ENCODE assay signal across 8 mouse cellular contexts in genomic region chr10:60218591-60219499, GRCm38 (mm10). TPM values are rescaled to one million over a fixed set of nuclear protein-coding genes. Genes with fewer than 3 reads are reported as not detected.
A peak's percentile ranks its signal among the peaks of the same experiment; 100 is the strongest.
DNase-seq lines count a peak whose midpoint lies in the region; ATAC-seq and TF ChIP-seq lines count a peak whose summit lies in the region.

Chst3 (minus strand) TSS chr10:60219260.

- H3K27ac ChIP-seq in embryonic fibroblast, embryonic 13.5 days (ENCODE audit: insufficient read depth, low read length): no peak within 1 kb of the TSS

- intact Hi-C loops in heart, postnatal 14 days (cut with DNase I): no loop called here

- peak; percentile 43 for DNase-seq in right cerebral cortex, postnatal 14 days
- no peak for DNase-seq in right cerebral cortex, postnatal 36 days (ENCODE audit: low spot score in 2 of 2)
- DNase-seq in heart, postnatal 14 days: peak; percentile 56 to 64
- peak; percentile 81 to 86 for DNase-seq in kidney, postnatal 4 days
- DNase-seq in spleen, postnatal 10 days (ENCODE audit: low spot score in 2 of 2): peak; percentile 36 to 57
- no peak for DNase-seq in left cerebral cortex, adult 11 months (ENCODE audit: low spot score)

- H3K4me1 ChIP-seq in embryonic fibroblast, embryonic 13.5 days (ENCODE audit: control insufficient read depth, insufficient read depth, low read length): no peaks in the 10 kb centered on the region

- H3K4me3 ChIP-seq in embryonic fibroblast, embryonic 13.5 days (ENCODE audit: insufficient read depth, low read length): peak within 1 kb of the TSS; percentile 29

- no peak for TF ChIP-seq CTCF in embryonic fibroblast, embryonic 13.5 days (IDR thresholded peaks at IDR 0.05; ENCODE audit: borderline replicate concordance, insufficient read depth, low read length)

- no peak for TF ChIP-seq POLR2A in embryonic fibroblast, embryonic 13.5 days (IDR thresholded peaks at IDR 0.05; ENCODE audit: low read depth, low read length)

- ATAC-seq in megakaryocyte progenitor cell, adult 5-6 weeks (replicated peaks; ENCODE audit: poor library complexity): 0 out of 2 replicates have a peak, but pooled peaks have one; percentile 14

RNA-seq across cellular contexts. Expression of gene Chst3, which starts in this region (rescaled TPM):
- polyA plus RNA-seq in embryonic fibroblast, embryonic 13.5 days (2011; ENCODE audit: insufficient read length, low read depth, missing spikeins): 0.13 and 0.63 TPM in 2 replicates
- total RNA-seq in heart, postnatal 14 days (2021): 1 to 10 TPM; 1.2 to 1.4 TPM
- not detected in 2 replicates for total RNA-seq in megakaryocyte progenitor cell, adult 5-6 weeks (2015)
- not detected in 2 replicates for total RNA-seq in megakaryocyte progenitor cell, adult 5-6 weeks (2017)

Comparison
In these comparisons a context has a peak if more than half of its experiments do, and no peak if none do; other contexts are left out.
1. DNase-seq: peak in right cerebral cortex, postnatal 14 days (single experiment), heart, postnatal 14 days (2 of 2), kidney, postnatal 4 days (2 of 2) and spleen, postnatal 10 days (2 of 2); none in right cerebral cortex, postnatal 36 days (0 of 2) and left cerebral cortex, adult 11 months (single experiment).
2. Peak in ATAC-seq in megakaryocyte progenitor cell, adult 5-6 weeks; RNA of the gene not detected or under 1 TPM.